Comparison of ENCODE assay signal across 25 mouse cellular contexts in genomic region chr9:97041633-97042032, GRCm38 (mm10). TPM values are rescaled to one million over a fixed set of nuclear protein-coding genes. Genes with fewer than 3 reads are reported as not detected.
DNase-seq lines count a peak whose midpoint lies in the region; ATAC-seq and TF ChIP-seq lines count a peak whose summit lies in the region.
"Had no signal": no experiment of that assay in that cellular context is flagged by ENCODE, and none has a peak within 500 bp of the region (broad histone marks: within the 10 kb centered on the region; RNA-seq: fewer than 3 reads in every experiment).

No protein-coding gene starts in this region.

- dilution Hi-C loops in CH12.LX (cut with MboI; ENCODE audit: extremely low pct_ligation_motif_present, extremely low pct_unique_long_range_greater_than_20kb, low sequenced_read_pairs) = no loop called here

- no peak for TF ChIP-seq EP300 in CH12.LX (IDR thresholded peaks at IDR 0.05; ENCODE audit: low read length)

- no peaks in the 10 kb centered on the region for H3K9me3 ChIP-seq in CH12.LX (replicated peaks; ENCODE audit: low read length)
- no peaks in the 10 kb centered on the region for H3K9me3 ChIP-seq in forebrain, embryonic 11.5 days (ENCODE audit: control insufficient read depth, low read length)
- H3K9me3 ChIP-seq: G1E had no signal

- no peaks in the 10 kb centered on the region for H3K4me1 ChIP-seq in CH12.LX (ENCODE audit: control insufficient read depth in 1 of 2, insufficient read depth in 2 of 2)
- H3K4me1 ChIP-seq in forebrain, embryonic 11.5 days (replicated peaks; ENCODE audit: control insufficient read depth, insufficient read depth, low read length) = 0 out of 2 replicates have a peak, but pooled peaks cover 2% of the 10 kb centered on the region

- no peak for TF ChIP-seq RAD21 in CH12.LX (IDR thresholded peaks at IDR 0.05; ENCODE audit: low read depth, low read length)

- H3K36me3 ChIP-seq in CH12.LX (replicated peaks in 1 of 2; ENCODE audit: control insufficient read depth in 1 of 2, insufficient read depth in 1 of 2, low read length in 1 of 2) = no peaks in the 10 kb centered on the region
- no peaks in the 10 kb centered on the region for H3K36me3 ChIP-seq in forebrain, embryonic 11.5 days (ENCODE audit: control insufficient read depth, insufficient read depth, low read length)
- H3K36me3 ChIP-seq: G1E had no signal

- no peak overlapping the region for H3K4me3 ChIP-seq in CH12.LX (replicated peaks in 1 of 3; ENCODE audit: low read depth in 2 of 3, low read length in 2 of 3, poor library complexity in 1 of 3)
- H3K4me3 ChIP-seq in forebrain, embryonic 11.5 days (ENCODE audit: low read depth, low read length) = no peak overlapping the region

- H3K27me3 ChIP-seq in CH12.LX (replicated peaks) = no peaks in the 10 kb centered on the region
- H3K27me3 ChIP-seq in forebrain, embryonic 11.5 days (ENCODE audit: control insufficient read depth, insufficient read depth, low read length) = no peaks in the 10 kb centered on the region
- H3K27me3 ChIP-seq: Patski had no signal

- no peaks in the 10 kb centered on the region for H3K79me2 ChIP-seq in CH12.LX (replicated peaks; ENCODE audit: control insufficient read depth, extremely low read depth, insufficient read depth, poor library complexity, severe bottlenecking)

- no peak for TF ChIP-seq POLR2A in CH12.LX (IDR thresholded peaks at IDR 0.05; ENCODE audit: low read depth, low read length)

- ATAC-seq in common myeloid progenitor, adult 5-6 weeks (replicated peaks; ENCODE audit: low read depth, poor library complexity, severe bottlenecking) = 0 out of 2 replicates have a peak, but pooled peaks have one; percentile 11
- ATAC-seq in granulocyte monocyte progenitor cell, adult 5-6 weeks (replicated peaks; ENCODE audit: poor library complexity, severe bottlenecking) = peak; percentile 50
- ATAC-seq in forebrain, embryonic 11.5 days (replicated peaks; ENCODE audit: low FRiP score) = no peak
- ATAC-seq: activated CD4-positive, CD25-positive, alpha-beta regulatory T cell, adult 4 months; CD4-positive, CD25-positive, alpha-beta regulatory T cell, adult 4 months; Patski had no signal

- H3K27ac ChIP-seq in CH12.LX (ENCODE audit: insufficient read depth, low read depth) = no peak overlapping the region
- no peak overlapping the region for H3K27ac ChIP-seq in forebrain, embryonic 11.5 days (ENCODE audit: low read depth, low read length)

- in situ Hi-C loops in CH12.LX (cut with MboI; ENCODE audit: low pct_ligation_motif_present, low pct_unique_long_range_greater_than_20kb, low sequenced_read_pairs) = no loop called here

- H3K4me2 ChIP-seq in CH12.LX (ENCODE audit: insufficient read depth, low read depth, poor library complexity, severe bottlenecking) = peak overlapping the region; percentile 67
- H3K4me2 ChIP-seq in forebrain, embryonic 11.5 days (ENCODE audit: low read depth, low read length, severe bottlenecking) = no peak overlapping the region

- no peak overlapping the region for H3K9ac ChIP-seq in CH12.LX (ENCODE audit: insufficient read depth, low read depth)
- H3K9ac ChIP-seq in forebrain, embryonic 11.5 days (ENCODE audit: low read length) = no peak overlapping the region

- DNase-seq in A20 (ENCODE audit: low read depth, low spot score) (peak; percentile 56), CH12.LX (ENCODE audit: extremely low read depth) (no peak), MN1 (ENCODE audit: low spot score) (no peak)
- DNase-seq in embryo, embryonic 9.5 days (ENCODE audit: extremely low spot score) = no peak
- DNase-seq in forebrain, embryonic 11.5 days (ENCODE audit: low spot score) = no peak
- DNase-seq in cerebellum, postnatal 36 days = no peak
- DNase-seq: adrenal gland, adult 2 months; adrenal gland, adult 8-10 months; adrenal gland, postnatal 10 days; adrenal gland, postnatal 14 days; adrenal gland, postnatal 25 days; adrenal gland, postnatal 36 days; B cell, adult 2 months; cerebellum, adult 11 months; cerebellum, adult 11-12 months; cerebellum, adult 18-20 months; cerebellum, adult 2 months; cerebellum, adult 8-10 months had no signal

- no peak for TF ChIP-seq CTCF in CH12.LX (conservative IDR thresholded peaks at IDR 0.05 in 1 of 2, IDR thresholded peaks at IDR 0.05 in 1 of 2; ENCODE audit: low read depth in 2 of 2, low read length in 2 of 2)

- WGBS in forebrain, embryonic 11.5 days = 74% methylated on average over 8 of the region's 8 CpGs

TF ChIP-seq in CH12.LX, 34 proteins besides CTCF, POLR2A, EP300 and RAD21:
- TF ChIP-seq POLR2AphosphoS2 (IDR thresholded peaks at IDR 0.05; ENCODE audit: low read depth, low read length) = no peak
- no peak for TF ChIP-seq JUND (conservative IDR thresholded peaks at IDR 0.05; ENCODE audit: low read depth, low read length)
- peak; percentile 66; the same call in 1 of the 2 replicates for TF ChIP-seq BHLHE40 (IDR thresholded peaks at IDR 0.05; ENCODE audit: low read depth, low read length)
- TF ChIP-seq MAZ (IDR thresholded peaks at IDR 0.05; ENCODE audit: low read depth, low read length) = no peak
- no peak for TF ChIP-seq CHD1 (IDR thresholded peaks at IDR 0.05; ENCODE audit: low read depth, low read length)

RNA-seq across cellular contexts. Expression of gene Spsb4, which starts 23.0 kb away (rescaled TPM):
- not detected in 2 replicates for total RNA-seq in CH12.LX (2012; rRNA removed)
- not detected in 2 replicates for total RNA-seq in CH12.LX (2014; rRNA removed)
- polyA plus RNA-seq in CH12.LX (2012; ENCODE audit: insufficient read length, low read depth) = not detected in 2 replicates
- 0.78 and 2.0 TPM in 2 replicates for total RNA-seq in common myeloid progenitor, adult 5-6 weeks (2017)
- 3.1 and 3.9 TPM in 2 replicates for total RNA-seq in granulocyte monocyte progenitor cell, adult 5-6 weeks (2014; fragmentation: Nextera tagmentation)
- 5.5 and 6.1 TPM in 2 replicates for total RNA-seq in granulocyte monocyte progenitor cell, adult 5-6 weeks (2017)
- 81.8 and 84.6 TPM in 2 replicates for polyA plus RNA-seq in forebrain, embryonic 11.5 days (2014; fragmentation: Nextera tagmentation; extraction: Ambion mirVana)
- total RNA-seq: G1E, MEL had no signal
- polyA plus RNA-seq: CD4-positive, CD25-positive, alpha-beta regulatory T cell, adult 4 months; G1E had no signal
